Mouse (Mus musculus) testis, adult 2 months (tissue): ENCODE data around the gene Phactr1. TPM values are rescaled to one million over a fixed set of nuclear protein-coding genes. Genes with fewer than 3 reads are reported as not detected.

Source experiments
- H3K27ac ChIP-seq: fragments of 200-500 bp; 2 replicates; pipeline ENCODE4 v1.5.1; 2012; ENCODE audit warnings: low read depth, low read length; ENCODE audit not compliant: control insufficient read depth, insufficient read depth
- H3K27me3 ChIP-seq: fragments of 200-500 bp; 2 replicates; pipeline ENCODE4 v1.6.1; 2012; ENCODE audit warnings: mild to moderate bottlenecking, low read length, moderate library complexity; ENCODE audit not compliant: control insufficient read depth, insufficient read depth
- H3K36me3 ChIP-seq: fragments of 200-500 bp; 2 replicates; pipeline ENCODE4 v1.6.1; 2012; ENCODE audit warnings: mild to moderate bottlenecking, low read length; ENCODE audit not compliant: control insufficient read depth, insufficient read depth
- H3K4me1 ChIP-seq: fragments of 200-500 bp; 2 replicates; pipeline ENCODE4 v1.6.1; 2012; ENCODE audit warnings: low read length; ENCODE audit not compliant: control insufficient read depth, insufficient read depth
- H3K4me3 ChIP-seq: fragments of 200-500 bp; 2 replicates; pipeline ENCODE4 v1.5.1; 2012; ENCODE audit warnings: low read depth, mild to moderate bottlenecking, low read length, moderate library complexity, mixed read lengths; ENCODE audit not compliant: control insufficient read depth
- CTCF ChIP-seq: fragments of 200-500 bp; IDR thresholded peaks from 2 replicates; pipeline ENCODE4 v1.5.1; 2012; ENCODE audit warnings: low read depth, mild to moderate bottlenecking, inconsistent platforms, low read length, moderate library complexity; ENCODE audit not compliant: control insufficient read depth, insufficient read depth, insufficient replicate concordance
- POLR2A ChIP-seq: fragments of 200-500 bp; IDR thresholded peaks from 2 replicates; pipeline ENCODE4 v1.6.1; 2012; ENCODE audit warnings: low read depth, mild to moderate bottlenecking, inconsistent platforms, low read length, moderate library complexity; ENCODE audit not compliant: control insufficient read depth
- polyA plus RNA-seq: library from polyadenylated mRNA; depleted of rRNA; stranded (reverse); fragments of >200 nt; gene quantifications from 2 replicates; pipeline ENCODE4 v1.2.3, GENCODE M21; 2012

Gene Phactr1
- polyA plus RNA-seq, 1 experiment, result 50.2 TPM

DNA sequence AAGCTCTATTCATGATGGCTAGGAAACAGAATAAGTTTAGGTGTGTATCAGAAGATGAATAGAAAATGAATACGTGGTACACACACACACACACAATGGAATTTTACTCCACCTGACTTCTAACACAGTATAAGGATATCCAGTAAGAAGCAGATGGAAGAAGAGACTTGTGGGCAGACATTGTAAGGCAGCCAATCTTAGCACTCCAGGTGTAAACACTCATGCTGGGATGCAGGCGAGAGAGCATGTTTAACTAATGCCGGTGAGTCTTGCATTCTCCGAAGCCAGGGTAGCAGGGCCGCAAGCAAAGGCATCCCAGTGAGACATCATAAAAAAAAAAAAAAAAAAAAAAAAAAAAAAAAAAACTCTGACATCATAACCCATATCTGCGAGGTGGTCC, 120.1 kb downstream of the Phactr1 start:
- TF ChIP-seq POLR2A, result no peak
- no peaks in the 10 kb centered on the region for H3K27me3 ChIP-seq
- no peak overlapping the region for H3K27ac ChIP-seq
- no peak overlapping the region for H3K4me3 ChIP-seq
- no peaks in the 10 kb centered on the region for H3K4me1 ChIP-seq
- H3K36me3 ChIP-seq, result no peaks in the 10 kb centered on the region

DNA sequence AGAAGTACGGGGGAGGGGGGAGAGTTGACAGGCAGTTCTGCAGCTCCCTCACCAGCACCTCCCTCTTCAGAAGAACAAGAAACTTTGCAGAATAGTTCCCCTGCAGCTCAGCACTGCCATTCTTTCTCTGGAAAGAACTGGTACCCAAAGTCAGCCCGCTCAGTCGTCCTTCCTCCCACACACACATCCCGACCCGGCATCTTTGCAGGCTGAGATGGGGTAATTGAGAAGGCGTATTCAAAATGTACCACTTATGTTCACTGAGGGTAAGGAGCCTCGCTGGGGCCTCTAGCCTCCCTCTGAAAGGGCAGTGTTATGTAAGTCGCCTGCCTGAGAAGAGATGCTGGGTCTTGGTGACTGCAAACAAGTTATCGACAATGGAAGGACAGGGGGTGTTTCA, 123.9 kb downstream of the Phactr1 start:
- no peak overlapping the region for H3K4me3 ChIP-seq
- no peak overlapping the region for H3K27ac ChIP-seq
- no peaks in the 10 kb centered on the region for H3K27me3 ChIP-seq
- no peaks in the 10 kb centered on the region for H3K36me3 ChIP-seq
- TF ChIP-seq POLR2A, result no peak
- no peak for TF ChIP-seq CTCF
- no peaks in the 10 kb centered on the region for H3K4me1 ChIP-seq

DNA sequence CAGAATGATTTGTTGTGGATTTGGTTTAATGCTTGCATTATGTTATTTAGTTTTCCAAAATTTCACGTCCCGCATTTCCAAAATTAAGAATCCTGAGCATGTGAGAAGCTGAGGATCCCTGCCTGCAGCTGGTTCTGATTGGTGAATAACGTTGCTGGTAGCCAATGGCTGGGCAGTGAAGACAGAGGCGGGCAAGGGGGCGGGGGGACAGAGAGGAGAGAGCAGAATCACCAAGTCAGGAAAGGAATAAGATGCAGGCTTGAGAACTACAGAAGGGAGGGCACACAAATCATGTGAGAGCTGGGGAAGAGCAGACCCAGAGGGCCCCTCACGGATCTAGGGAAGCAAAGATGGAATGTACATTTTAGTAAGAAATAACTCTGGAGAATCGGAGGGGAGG, 132.3 kb downstream of the Phactr1 start:
- Histone ChIP-seq H3K36me3 (no peaks in the 10 kb centered on the region), H3K4me1 (no peaks in the 10 kb centered on the region), H3K27me3 (no peaks in the 10 kb centered on the region), H3K4me3 (no peak overlapping the region), H3K27ac (no peak overlapping the region)
- no peak for TF ChIP-seq CTCF
- TF ChIP-seq POLR2A, result no peak

DNA sequence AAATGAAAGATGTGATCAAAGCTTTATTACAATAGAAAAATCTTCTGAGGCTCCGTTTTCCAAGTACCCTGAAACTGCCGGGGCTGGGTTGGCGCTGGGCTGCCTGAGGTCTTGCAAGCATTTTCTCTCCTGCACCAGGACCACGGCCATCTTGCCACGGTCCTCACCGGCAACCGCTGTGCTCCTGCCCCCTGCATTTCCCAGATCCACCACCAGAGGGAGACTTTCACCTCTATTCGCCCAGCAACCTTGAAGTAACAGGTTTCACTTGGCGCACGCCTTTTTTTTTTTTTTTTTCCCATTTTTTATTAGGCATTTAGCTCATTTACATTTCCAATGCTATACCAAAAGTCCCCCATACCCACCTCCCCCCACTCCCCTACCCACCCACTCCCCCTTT, 138.0 kb downstream of the Phactr1 start:
- Histone ChIP-seq H3K4me3 (no peak overlapping the region), H3K27ac (no peak overlapping the region), H3K27me3 (no peaks in the 10 kb centered on the region)

DNA sequence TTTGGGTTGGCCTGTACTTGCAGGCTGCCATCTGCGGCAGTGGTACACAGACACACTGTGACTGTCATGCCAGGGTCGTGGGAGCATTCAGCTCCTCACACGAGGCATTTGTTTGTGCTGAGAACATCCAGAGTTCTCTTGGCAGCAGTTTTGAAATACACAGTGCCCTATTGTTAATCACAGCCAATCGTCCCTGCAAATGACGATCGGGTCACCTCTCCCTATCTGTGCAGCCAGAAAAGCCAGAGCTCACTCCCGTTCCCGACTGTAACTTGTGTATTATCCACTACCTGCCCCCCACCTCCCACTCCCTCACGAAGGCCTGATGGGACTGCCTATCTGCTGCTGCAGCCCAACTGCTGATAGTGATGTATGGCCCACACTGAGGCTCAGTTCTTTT, 140.1 kb downstream of the Phactr1 start:
- no peaks in the 10 kb centered on the region for H3K36me3 ChIP-seq
- H3K27me3 ChIP-seq, result no peaks in the 10 kb centered on the region
- peaks cover 7% of the 10 kb centered on the region for H3K4me1 ChIP-seq
- TF ChIP-seq CTCF (no peak), POLR2A (no peak)
- peak overlapping the region; percentile 65 for H3K27ac ChIP-seq
- no peak overlapping the region for H3K4me3 ChIP-seq

More for the DNA sequence above, 138.0 kb downstream of the Phactr1 start:
- no peaks in the 10 kb centered on the region for H3K36me3 ChIP-seq
- peaks cover 7% of the 10 kb centered on the region for H3K4me1 ChIP-seq
- no peak for TF ChIP-seq POLR2A
- peak; percentile 97 for TF ChIP-seq CTCF

DNA sequence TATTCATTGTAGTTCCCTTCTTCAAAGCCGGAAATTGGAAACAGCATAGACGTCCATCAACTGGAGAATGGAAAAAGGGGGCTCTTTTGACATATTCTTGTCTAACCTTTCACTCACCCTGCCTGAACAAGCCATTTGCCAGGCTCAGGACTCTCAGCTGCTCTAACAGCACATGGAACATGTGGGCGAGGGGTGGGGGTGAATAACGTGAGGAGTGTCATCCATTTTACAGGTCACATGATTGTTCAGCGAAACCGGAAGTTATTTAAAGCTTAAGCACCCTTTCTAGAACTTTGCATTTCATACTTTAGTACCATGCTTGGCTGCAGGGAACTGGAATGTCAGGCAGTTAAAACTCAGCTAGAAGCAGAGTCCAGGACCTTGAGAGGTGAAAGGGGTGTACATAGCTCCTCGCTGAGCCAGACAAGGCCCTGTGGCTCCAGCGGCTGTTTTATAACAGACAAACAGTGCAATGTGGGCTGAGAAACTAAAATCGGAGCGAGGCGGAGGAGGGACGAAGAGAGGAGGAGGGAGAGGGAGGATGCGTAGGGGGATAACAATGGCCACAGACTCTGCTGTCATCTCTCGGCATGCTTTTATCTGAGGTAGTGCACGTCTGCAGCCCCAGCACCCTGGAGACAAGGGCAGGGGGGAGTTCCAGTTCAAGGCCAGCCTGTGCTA, 141.1 kb downstream of the Phactr1 start:
- TF ChIP-seq CTCF (no peak), POLR2A (no peak)
- Histone ChIP-seq H3K27ac (peak overlapping the region; percentile 44), H3K4me3 (no peak overlapping the region), H3K36me3 (no peaks in the 10 kb centered on the region), H3K27me3 (no peaks in the 10 kb centered on the region), H3K4me1 (peaks cover 7% of the 10 kb centered on the region)

DNA sequence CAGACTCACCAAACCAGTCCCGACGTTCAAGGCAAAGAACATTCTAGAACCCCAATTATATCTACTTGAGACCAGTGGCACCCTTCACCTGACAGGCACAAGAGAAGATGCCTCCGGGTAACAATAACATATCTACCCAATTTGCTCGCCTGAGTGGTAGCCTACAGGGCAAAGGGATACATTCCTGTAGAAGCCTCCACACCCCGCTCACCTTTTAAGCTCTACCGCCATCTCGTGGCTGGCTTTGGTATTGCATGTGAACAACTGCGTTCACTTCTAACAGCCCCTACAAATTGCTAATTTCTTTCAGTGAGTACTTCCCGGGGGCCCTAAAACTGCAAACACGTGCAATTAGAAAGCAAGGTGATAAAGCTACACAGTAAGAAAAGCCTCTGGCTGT, 142.1 kb downstream of the Phactr1 start:
- Histone ChIP-seq H3K4me1 (peaks cover 9% of the 10 kb centered on the region), H3K27ac (peak overlapping the region; percentile 44), H3K4me3 (no peak overlapping the region), H3K27me3 (no peaks in the 10 kb centered on the region), H3K36me3 (no peaks in the 10 kb centered on the region)
- no peak for TF ChIP-seq POLR2A
- peak; percentile 76 for TF ChIP-seq CTCF

DNA sequence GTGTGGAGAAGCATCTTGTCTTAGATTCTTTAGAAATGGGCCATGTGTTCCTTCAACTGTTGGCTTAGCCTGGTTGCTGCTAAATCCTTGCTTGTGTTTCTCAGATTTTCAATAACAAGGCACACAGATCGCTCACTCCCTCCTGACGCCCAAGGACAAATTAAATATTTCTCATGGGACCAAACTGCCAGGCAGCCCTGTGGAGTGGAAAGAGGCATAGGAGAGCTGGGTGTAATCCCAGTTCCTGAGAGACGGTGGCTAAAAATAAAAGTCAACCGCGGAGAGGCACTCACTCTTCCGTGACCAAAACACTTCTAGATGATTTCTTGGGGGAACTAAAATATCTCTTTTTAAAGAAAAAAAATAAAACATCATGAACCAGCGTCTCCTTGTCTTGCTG, 143.5 kb downstream of the Phactr1 start:
- H3K4me3 ChIP-seq, result no peak overlapping the region
- H3K27me3 ChIP-seq, result no peaks in the 10 kb centered on the region
- no peaks in the 10 kb centered on the region for H3K36me3 ChIP-seq
- H3K27ac ChIP-seq, result no peak overlapping the region
- TF ChIP-seq POLR2A (no peak), CTCF (no peak)
- peaks cover 7% of the 10 kb centered on the region for H3K4me1 ChIP-seq
